Mouse (Mus musculus) lung, adult 2 months (tissue): Measurements from ENCODE around the gene Rab6a. TPM values are rescaled to one million over a fixed set of nuclear protein-coding genes. Genes with fewer than 3 reads are reported as not detected.

Experiments
- DNase-seq: peaks from one replicate; pipeline ENCODE4 v3.0.0; 2022
- H3K4me1 ChIP-seq: fragments of 200-500 bp; 2 replicates; pipeline ENCODE4 v1.6.1; 2011; ENCODE audit warnings: low read length; ENCODE audit not compliant: control insufficient read depth, insufficient read depth
- H3K4me3 ChIP-seq: fragments of 200-500 bp; replicated peaks from 2 replicates; pipeline ENCODE3; 2011; ENCODE audit warnings: low read depth, mild to moderate bottlenecking, control low read depth, low read length; ENCODE audit errors: extremely low read depth
- CTCF ChIP-seq: fragments of 200-500 bp; IDR thresholded peaks from 2 replicates; pipeline ENCODE4 v1.5.1; 2011; ENCODE audit warnings: mild to moderate bottlenecking, low read length, control low read depth; ENCODE audit not compliant: insufficient read depth
- POLR2A ChIP-seq: fragments of 200-500 bp; IDR thresholded peaks from 2 replicates; pipeline ENCODE4 v1.6.1; 2011; ENCODE audit warnings: low read depth, mild to moderate bottlenecking, control low read depth, low read length, borderline replicate concordance; ENCODE audit errors: extremely low read depth
- WGBS: fragments of 180-500 bp; shearing (Covaris S2); methylation state at CpG from one replicate; pipeline ENCODE4 v1.1.7; 2018; 5-methylcytosine and 5-hydroxymethylcytosine counted together
- polyA plus RNA-seq: library from polyadenylated mRNA; depleted of rRNA; stranded (reverse); fragments of >200 nt; gene quantifications from 2 replicates; pipeline ENCODE4 v1.2.3, GENCODE M21; 2012

The Rab6a gene
- polyA plus RNA-seq, 1 experiment = 30.3 TPM

- DNase-seq = peak; percentile 1
- no peak overlapping the region for H3K4me3 ChIP-seq
- 0 out of 2 replicates have a peak, but pooled peaks cover 4% of the 10 kb centered on the region for H3K4me1 ChIP-seq
- WGBS = 85% methylated on average over 9 of the region's 9 CpGs
- TF ChIP-seq CTCF (no peak), POLR2A (no peak)
These were observed 46.5 kb downstream of the Rab6a start for GRCm38 (mm10) chr7:100653480-100654266.

GRCm38 (mm10) chr7:100654441-100654840 is 47.2 kb downstream of the Rab6a start:
- TF ChIP-seq POLR2A = no peak
- TF ChIP-seq CTCF = no peak
- Histone ChIP-seq H3K4me1 (0 out of 2 replicates have a peak, but pooled peaks cover 3% of the 10 kb centered on the region), H3K4me3 (no peak overlapping the region)
- DNase-seq = no peak
- 87% methylated on average over 8 of the region's 8 CpGs for WGBS

- DNase-seq = no peak
- TF ChIP-seq CTCF (no peak), POLR2A (no peak)
- 35% methylated on average over 5 of the region's 5 CpGs for WGBS
- Histone ChIP-seq H3K4me3 (no peak overlapping the region), H3K4me1 (no peaks in the 10 kb centered on the region)
These were observed 49.5 kb downstream of the Rab6a start for GRCm38 (mm10) chr7:100656739-100657138.

- 33% methylated on average over 18 of the region's 18 CpGs for WGBS
- H3K4me3 ChIP-seq = peak overlapping the region; percentile 56
- DNase-seq = peak; percentile 76
- peak; percentile 77; the same call in 1 of the 2 replicates for TF ChIP-seq POLR2A
- no peak for TF ChIP-seq CTCF
- H3K4me1 ChIP-seq = 0 out of 2 replicates have a peak, but pooled peaks cover 2% of the 10 kb centered on the region
These were observed 50.9 kb downstream of the Rab6a start for GRCm38 (mm10) chr7:100658093-100658578.

DNA sequence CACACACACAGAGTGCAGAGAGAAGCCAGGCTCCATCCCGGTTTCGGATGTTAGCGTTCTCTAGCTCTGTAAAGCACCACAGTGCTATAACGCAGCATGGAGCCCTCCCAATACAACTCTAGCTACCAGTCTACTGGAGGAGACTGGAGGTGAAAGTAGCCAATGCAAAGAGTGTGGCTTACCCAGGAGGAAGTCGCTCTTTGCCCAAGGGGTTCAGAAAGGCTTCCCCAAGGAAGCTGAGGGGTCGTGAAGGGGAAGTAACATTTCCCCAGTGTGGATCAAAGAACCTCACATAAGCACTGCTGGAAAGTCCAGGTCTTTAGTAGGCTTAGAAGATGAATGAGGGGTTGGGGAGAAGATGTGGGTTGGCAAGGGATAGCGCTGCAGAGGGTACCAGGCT is 54.1 kb downstream of the Rab6a start:
- 0 out of 2 replicates have a peak, but pooled peaks cover 3% of the 10 kb centered on the region for H3K4me1 ChIP-seq
- no peak overlapping the region for H3K4me3 ChIP-seq
- WGBS = 83% methylated on average over 7 of the region's 7 CpGs
- no peak for TF ChIP-seq CTCF
- TF ChIP-seq POLR2A = no peak
- no peak for DNase-seq

DNA sequence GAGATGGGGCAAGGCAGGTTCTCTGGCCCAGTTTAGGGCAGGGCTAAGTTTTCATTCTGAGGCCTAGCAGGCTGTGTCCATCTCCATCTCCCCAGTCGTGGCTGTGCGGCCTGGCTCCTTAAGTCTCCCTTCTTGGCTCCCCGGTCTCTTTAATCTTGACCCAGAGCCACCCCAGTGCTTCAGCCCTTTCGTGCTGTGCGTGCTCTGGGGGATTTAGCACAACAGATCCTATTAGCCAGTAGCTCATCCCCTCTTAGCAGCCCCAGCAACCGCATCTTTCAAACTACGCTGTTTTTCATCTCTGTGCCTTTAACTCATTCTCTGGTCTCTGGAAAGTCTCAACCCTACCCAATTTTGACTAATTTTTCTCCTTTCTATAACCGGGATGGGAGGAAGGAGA is 55.0 kb downstream of the Rab6a start, which contains the start of gene Plekhb1:
Gene Plekhb1, minus strand, starts transcription at position 184 of the 400 bp plus-strand sequence.
- H3K4me3 ChIP-seq = no peak within 1 kb of the TSS
- 85% methylated on average over 8 of the region's 8 CpGs for WGBS
- DNase-seq = no peak
- TF ChIP-seq POLR2A (no peak), CTCF (no peak)
- 0 out of 2 replicates have a peak, but pooled peaks cover 3% of the 10 kb centered on the region for H3K4me1 ChIP-seq

DNA sequence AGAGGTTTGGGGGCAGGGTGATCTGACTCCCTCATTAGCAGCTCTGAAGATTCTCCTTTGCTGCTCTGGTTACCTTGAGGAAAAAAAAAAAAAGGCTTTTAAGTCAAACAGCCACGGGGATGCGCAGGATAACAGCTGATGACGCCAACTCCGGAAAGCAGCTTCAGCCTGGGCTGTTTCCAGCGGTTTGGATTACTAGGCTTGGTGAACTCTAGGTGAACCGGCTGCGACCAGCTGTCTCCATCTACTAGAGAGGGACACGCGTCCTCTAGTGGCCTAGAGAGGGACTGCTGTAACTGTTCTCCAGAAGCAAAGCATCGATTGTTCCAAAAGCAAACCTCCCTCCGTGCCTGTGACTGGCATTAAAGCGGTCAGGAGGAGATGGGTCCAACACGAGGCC is 56.0 kb downstream of the Rab6a start:
- no peak for TF ChIP-seq POLR2A
- peak; percentile 99 for TF ChIP-seq CTCF

DNA sequence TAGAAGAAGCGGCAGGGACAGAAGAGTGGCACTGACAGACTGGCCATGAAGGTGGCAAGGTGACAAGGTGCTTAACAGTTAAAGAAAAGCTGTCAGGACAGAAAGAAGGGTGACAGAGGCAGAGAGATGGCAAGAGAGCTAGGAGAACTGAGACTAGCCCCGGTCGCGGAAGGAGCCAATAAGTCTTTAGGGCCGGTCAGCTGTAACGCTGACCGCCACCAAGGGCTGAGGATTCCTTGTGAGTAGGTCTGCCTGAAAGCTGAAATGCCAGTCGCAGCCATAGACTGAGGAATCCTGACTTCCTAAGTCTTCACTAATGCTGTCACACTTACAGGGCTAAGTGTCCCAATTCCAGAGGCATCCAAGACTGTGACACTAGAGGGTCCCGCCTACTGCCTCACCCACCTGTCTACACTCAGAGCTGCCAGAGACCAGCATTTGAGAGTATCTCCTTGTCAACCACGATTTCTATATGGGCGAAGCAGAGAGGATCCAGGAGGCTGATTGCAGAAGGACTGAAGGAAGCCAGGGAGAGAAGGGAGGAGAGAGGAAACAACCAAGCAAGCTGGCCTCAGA is 56.6 kb downstream of the Rab6a start:
- H3K4me1 ChIP-seq = 0 out of 2 replicates have a peak, but pooled peaks cover 3% of the 10 kb centered on the region
- 68% methylated on average over 11 of the region's 11 CpGs for WGBS
- H3K4me3 ChIP-seq = no peak overlapping the region
- no peak for DNase-seq
- no peak for TF ChIP-seq POLR2A
- no peak for TF ChIP-seq CTCF

More for the DNA sequence above, 56.0 kb downstream of the Rab6a start:
- Histone ChIP-seq H3K4me3 (no peak overlapping the region), H3K4me1 (0 out of 2 replicates have a peak, but pooled peaks cover 3% of the 10 kb centered on the region)
- 1% methylated on average over 13 of the region's 13 CpGs for WGBS
- peak; percentile 83 for DNase-seq

- Histone ChIP-seq H3K4me1 (no peaks in the 10 kb centered on the region), H3K4me3 (no peak overlapping the region)
- TF ChIP-seq POLR2A (no peak), CTCF (no peak)
- WGBS = 82% methylated on average over 5 of the region's 5 CpGs
- no peak for DNase-seq
These were observed 63.4 kb downstream of the Rab6a start for GRCm38 (mm10) chr7:100670646-100671045.
